Mouse (Mus musculus) spleen, adult 2 months (tissue): ENCODE measurements around the gene Cnot9. TPM values are rescaled to one million over a fixed set of nuclear protein-coding genes. Genes with fewer than 3 reads are reported as not detected.
"Not testable (repeated sequence)": the region's sequence is repeated elsewhere in the genome, so short reads cannot be mapped to it uniquely, and the experiment has no call there.

Experiments
- DNase-seq, 2 experiments: peaks; one replicate each; pipeline versions ENCODE4 v3.0.0 to v3.0.0-alpha.2; 2012 to 2021; ENCODE audit warnings: low spot score in 2 of 2, low read depth in 1 of 2
- H3K27ac ChIP-seq: fragments of 200-500 bp; 2 replicates; pipeline ENCODE4 v1.5.1; 2012; ENCODE audit warnings: low read length, inconsistent platforms; ENCODE audit not compliant: insufficient read depth
- H3K27me3 ChIP-seq: fragments of 200-500 bp; 2 replicates; pipeline ENCODE4 v1.6.1; 2012; ENCODE audit warnings: mild to moderate bottlenecking, moderate library complexity, low read length, inconsistent platforms; ENCODE audit not compliant: control insufficient read depth, insufficient read depth
- H3K36me3 ChIP-seq: fragments of 200-500 bp; 2 replicates; pipeline ENCODE4 v1.6.1; 2012; ENCODE audit warnings: mild to moderate bottlenecking, low read length, inconsistent platforms; ENCODE audit not compliant: control insufficient read depth, insufficient read depth
- H3K4me1 ChIP-seq: fragments of 200-500 bp; 2 replicates; pipeline ENCODE4 v1.6.1; 2011; ENCODE audit warnings: inconsistent platforms; ENCODE audit not compliant: control insufficient read depth, insufficient read depth, insufficient read length
- H3K4me3 ChIP-seq: fragments of 200-500 bp; 2 replicates; pipeline ENCODE4 v1.5.1; 2011; ENCODE audit warnings: mild to moderate bottlenecking, inconsistent platforms; ENCODE audit not compliant: insufficient read depth, insufficient read length; ENCODE audit errors: extremely low read depth
- CTCF ChIP-seq: fragments of 200-500 bp; IDR thresholded peaks from 2 replicates; pipeline ENCODE4 v1.5.1; 2011; ENCODE audit warnings: mild to moderate bottlenecking, inconsistent platforms; ENCODE audit not compliant: insufficient read depth, insufficient read length, insufficient replicate concordance; ENCODE audit errors: extremely low read depth
- POLR2A ChIP-seq: fragments of 200-500 bp; IDR thresholded peaks from 2 replicates; pipeline ENCODE4 v1.6.1; 2011; ENCODE audit warnings: low read depth, low read length, inconsistent platforms
- WGBS: fragments of 180-500 bp; shearing (Covaris S2); methylation state at CpG from one replicate; pipeline ENCODE4 v1.1.7; 2018; 5-methylcytosine and 5-hydroxymethylcytosine counted together
- polyA plus RNA-seq: library from polyadenylated mRNA; depleted of rRNA; stranded (reverse); fragments of >200 nt; gene quantifications from 2 replicates; pipeline ENCODE4 v1.2.3, GENCODE M21; 2012

The Cnot9 gene
- polyA plus RNA-seq, 1 experiment, result 12.6 TPM

DNA sequence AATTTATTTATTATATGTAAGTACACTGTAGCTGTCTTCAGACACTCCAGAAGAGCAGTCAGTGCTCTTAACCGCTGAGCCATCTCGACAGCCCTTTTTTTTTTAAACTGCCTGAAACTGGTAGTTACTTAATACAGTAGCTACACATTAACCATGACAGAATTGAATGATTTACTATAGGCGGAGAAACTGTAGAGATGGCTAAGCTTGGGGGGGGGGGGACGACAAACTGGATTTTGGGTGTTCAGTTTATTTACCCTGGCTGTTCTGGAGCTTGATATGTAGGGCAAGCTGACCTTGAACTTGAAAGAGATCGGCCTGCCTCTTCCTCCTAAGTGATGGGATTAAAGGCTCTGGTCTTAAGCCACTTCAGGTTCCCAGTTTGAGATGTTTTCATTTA lies 5.4 kb downstream of the Cnot9 start:
- TF ChIP-seq CTCF, result no peak
- TF ChIP-seq POLR2A, result no peak
- Histone ChIP-seq H3K4me3 (no peak overlapping the region), H3K27ac (no peak overlapping the region), H3K36me3 (no peaks in the 10 kb centered on the region), H3K4me1 (no peaks in the 10 kb centered on the region), H3K27me3 (no peaks in the 10 kb centered on the region)
- no peak for DNase-seq
- 96% methylated on average over 5 of the region's 5 CpGs for WGBS

DNA sequence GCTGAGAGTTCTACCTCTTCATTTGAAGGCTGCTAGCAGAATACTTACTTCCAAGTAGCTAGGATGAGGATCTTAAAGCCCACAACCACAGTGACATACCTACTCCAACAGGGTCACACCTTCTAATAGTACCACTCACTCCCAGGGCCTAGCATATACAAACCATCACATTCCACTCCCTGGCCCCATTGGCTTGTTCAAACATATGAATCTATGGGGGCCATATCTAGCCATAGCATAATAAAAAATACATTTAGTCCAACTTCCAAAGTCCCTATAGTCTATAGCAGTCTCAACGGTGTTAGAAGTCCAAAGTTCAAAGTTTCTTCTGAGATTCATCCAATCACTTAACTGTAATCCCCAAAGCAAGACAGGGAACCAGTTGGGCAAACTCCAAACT lies 7.1 kb downstream of the Cnot9 start:
- not testable (repeated sequence) for H3K36me3 ChIP-seq, H3K4me3 ChIP-seq, DNase-seq, H3K27me3 ChIP-seq, H3K27ac ChIP-seq, H3K4me1 ChIP-seq
- 90% methylated on average over 1 of the region's 1 CpGs for WGBS

DNA sequence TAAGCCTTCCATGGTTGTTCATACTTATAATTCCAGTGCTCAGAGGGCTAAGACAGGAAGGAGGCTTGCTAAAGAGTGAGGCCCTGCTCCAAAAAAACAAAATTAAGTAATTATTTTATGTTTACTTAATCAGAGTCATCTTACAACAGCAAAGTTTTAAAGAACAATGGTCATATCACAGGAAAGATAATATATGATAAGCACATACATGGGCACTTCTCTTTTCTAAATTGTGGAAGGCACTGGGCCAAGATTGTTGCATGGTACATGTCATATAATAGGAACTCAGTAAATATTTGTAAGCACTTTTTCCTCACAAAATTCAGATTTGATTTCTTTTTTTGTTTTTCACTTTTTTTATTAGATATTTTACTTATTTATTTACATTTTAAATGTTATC lies 14.0 kb downstream of the Cnot9 start:
- no peak overlapping the region for H3K4me3 ChIP-seq
- no peaks in the 10 kb centered on the region for H3K27me3 ChIP-seq
- peaks cover 22% of the 10 kb centered on the region for H3K36me3 ChIP-seq
- no peaks in the 10 kb centered on the region for H3K4me1 ChIP-seq
- H3K27ac ChIP-seq, result no peak overlapping the region
- no peak for DNase-seq
- TF ChIP-seq CTCF (no peak), POLR2A (no peak)

DNA sequence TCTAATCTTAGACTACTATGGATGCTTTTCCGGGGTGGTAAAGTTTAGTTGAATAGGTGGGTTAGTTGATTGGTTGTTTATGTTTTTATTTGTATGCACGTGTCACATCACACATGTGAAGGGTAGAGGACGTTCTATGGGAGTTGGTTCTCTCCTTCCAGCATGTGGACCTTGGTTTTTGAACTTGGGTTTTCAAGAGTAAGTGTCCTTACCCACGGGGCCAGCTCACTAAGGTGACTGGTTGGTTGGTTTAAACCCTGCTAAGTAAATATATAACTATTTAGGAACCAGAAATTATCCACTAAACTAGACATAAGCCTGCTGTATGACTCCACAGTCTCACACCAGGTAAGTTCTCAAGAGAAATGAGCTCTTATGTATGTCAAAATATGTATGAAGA lies 18.9 kb downstream of the Cnot9 start:
- no peaks in the 10 kb centered on the region for H3K4me1 ChIP-seq
- peaks cover 33% of the 10 kb centered on the region for H3K36me3 ChIP-seq
- WGBS, result 95% methylated on average over 4 of the region's 4 CpGs
- H3K27ac ChIP-seq, result no peak overlapping the region
- no peak for DNase-seq
- no peak overlapping the region for H3K4me3 ChIP-seq
- TF ChIP-seq POLR2A, result no peak
- TF ChIP-seq CTCF, result no peak
- H3K27me3 ChIP-seq, result no peaks in the 10 kb centered on the region

DNA sequence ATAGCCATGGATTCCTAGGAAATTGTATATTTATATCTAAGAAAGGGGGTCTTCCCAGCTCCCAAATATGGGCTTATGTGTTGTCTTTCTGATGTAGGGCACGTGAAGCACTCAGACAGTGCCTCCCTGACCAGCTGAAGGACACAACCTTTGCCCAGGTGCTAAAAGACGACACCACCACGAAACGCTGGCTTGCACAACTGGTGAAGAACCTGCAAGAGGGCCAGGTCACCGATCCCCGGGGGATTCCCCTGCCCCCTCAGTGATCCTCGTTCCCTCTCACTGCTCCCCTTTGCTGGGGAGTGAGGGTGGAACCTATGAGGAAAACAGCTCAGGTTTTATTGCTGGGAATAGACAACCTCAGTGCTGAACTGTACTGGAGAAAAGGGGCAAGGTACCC lies 22.7 kb downstream of the Cnot9 start:
- Histone ChIP-seq H3K27ac (no peak overlapping the region), H3K36me3 (peaks cover 37% of the 10 kb centered on the region), H3K27me3 (no peaks in the 10 kb centered on the region), H3K4me3 (no peak overlapping the region), H3K4me1 (no peaks in the 10 kb centered on the region)
- 97% methylated on average over 7 of the region's 7 CpGs for WGBS
- no peak for TF ChIP-seq POLR2A
- no peak for TF ChIP-seq CTCF
- no peak for DNase-seq

DNA sequence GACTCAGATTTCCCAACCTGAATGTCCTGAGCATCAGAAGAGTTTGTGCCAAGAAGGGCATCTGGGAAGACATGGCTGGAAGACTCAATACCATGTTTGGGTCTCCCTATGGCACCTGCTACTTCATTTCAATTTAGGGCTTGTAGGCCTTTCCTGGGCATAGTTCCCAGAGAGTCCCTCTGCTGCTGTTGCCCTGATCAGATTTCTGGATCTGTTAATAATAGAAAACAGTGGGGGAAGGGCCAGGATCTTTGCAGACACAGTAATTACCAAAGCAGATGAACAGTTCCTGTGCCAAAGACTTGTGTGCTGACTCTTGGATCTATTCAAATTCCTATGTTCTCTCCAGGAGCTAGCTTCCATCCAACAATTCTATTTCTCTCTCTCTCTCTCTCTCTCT lies 32.8 kb downstream of the Cnot9 start:
- TF ChIP-seq POLR2A, result no peak
- TF ChIP-seq CTCF, result no peak
- no peak for DNase-seq
- Histone ChIP-seq H3K4me3 (no peak overlapping the region), H3K27me3 (no peaks in the 10 kb centered on the region), H3K36me3 (no peaks in the 10 kb centered on the region), H3K4me1 (no peaks in the 10 kb centered on the region), H3K27ac (no peak overlapping the region)

DNA sequence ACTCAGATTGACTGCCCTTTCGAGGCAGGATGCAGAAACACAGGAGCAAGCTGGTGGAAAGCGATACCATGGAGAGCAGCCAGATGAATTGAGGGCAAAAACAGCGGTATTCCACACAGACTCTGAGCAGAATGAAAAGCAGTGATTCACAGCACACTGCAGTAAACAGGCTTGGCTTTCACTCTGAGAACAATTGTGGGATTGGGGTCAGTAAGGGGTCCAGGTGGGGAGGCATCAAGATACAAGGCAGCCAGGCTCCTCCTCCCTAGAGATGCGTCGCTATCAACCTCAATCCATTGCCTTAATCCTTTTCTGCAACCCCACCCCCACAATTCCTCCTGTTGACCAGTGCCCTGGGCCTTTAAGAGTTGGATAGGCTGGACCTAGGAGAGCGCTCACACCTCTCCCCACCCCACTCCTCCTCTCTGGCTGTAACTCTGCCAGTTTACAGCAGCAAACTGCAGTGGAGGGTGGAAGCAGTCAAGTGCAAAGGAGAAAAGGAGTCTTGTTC lies 36.6 kb downstream of the Cnot9 start, which contains the start of gene Plcd4:
Gene Plcd4, plus strand, starts transcription at position 438 of the 511 bp plus-strand sequence.
- 21% methylated on average over 6 of the region's 6 CpGs for WGBS
- no peaks in the 10 kb centered on the region for H3K27me3 ChIP-seq
- H3K4me3 ChIP-seq, result no peak within 1 kb of the TSS
- no peak for DNase-seq
- H3K36me3 ChIP-seq, result no peaks in the 10 kb centered on the region
- H3K4me1 ChIP-seq, result no peaks in the 10 kb centered on the region
- TF ChIP-seq CTCF, result no peak
- TF ChIP-seq POLR2A, result no peak
- no peak within 1 kb of the TSS for H3K27ac ChIP-seq

DNA sequence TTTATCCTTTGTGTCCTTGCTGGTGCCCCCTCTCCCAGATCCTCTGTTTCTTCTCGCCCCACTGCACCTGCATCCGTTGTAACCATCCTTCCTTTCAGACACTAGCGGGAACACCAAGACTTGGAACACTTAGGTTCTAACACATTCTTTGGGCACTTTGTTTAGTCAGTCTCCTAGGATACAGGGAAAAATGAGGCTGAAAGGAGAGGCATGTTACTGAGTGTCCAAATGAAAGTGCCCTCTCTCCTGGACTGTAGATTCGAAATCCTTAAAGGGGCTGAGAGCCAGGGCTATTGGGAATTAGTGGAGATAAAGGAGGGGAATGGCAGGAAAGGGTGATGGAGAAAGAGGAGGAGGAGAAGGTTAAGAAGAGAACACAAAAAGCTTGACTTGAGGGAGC lies 38.3 kb downstream of the Cnot9 start, which contains the start of gene Usp37:
Gene Usp37, minus strand, starts transcription at position 101 of the 400 bp plus-strand sequence.
- no peak for DNase-seq
- 83% methylated on average over 4 of the region's 4 CpGs for WGBS
- TF ChIP-seq CTCF (no peak), POLR2A (no peak)
- H3K27me3 ChIP-seq, result no peaks in the 10 kb centered on the region
- H3K4me1 ChIP-seq, result no peaks in the 10 kb centered on the region
- no peaks in the 10 kb centered on the region for H3K36me3 ChIP-seq
- no peak within 1 kb of the TSS for H3K27ac ChIP-seq
- H3K4me3 ChIP-seq, result no peak within 1 kb of the TSS
